Mouse (Mus musculus): ENCODE measurements around the gene Dlg2. TPM values are rescaled to one million over a fixed set of nuclear protein-coding genes. Genes with fewer than 3 reads are reported as not detected.

Gene Dlg2
- total and polyA plus RNA-seq, 3 experiments = 0.72 to 1.9 (median 1.7) TPM

DNA sequence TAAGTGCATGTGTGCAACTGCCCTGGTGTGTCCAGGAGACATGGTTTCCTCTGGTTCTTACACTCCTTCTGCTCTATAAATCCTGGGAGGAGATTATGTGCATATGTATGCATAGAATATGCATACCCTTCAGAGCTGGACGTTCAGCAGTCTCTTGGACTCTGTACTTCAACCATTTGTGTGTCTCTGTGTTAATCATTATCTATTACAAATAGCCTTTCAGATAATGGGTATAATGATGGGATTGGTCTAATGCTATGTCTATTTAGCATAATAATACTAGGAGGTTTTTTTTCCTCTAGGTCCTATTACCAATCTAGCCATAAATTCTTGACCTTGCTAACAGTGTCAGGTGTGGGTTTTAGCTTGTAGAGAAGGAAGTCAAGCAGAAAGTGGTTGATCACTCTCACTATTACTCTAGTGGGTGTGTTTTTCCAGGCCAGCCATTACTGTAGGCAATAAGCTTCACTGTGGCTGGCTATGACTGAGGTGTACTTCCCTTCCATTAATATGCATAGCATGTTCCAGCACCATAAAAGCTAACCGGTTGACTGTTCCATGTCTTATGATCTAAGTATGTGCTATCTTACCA lies 1549.1 kb downstream of the Dlg2 start:
- intact Hi-C loops (cut with DNase I) = loop anchor here (2.0 kb wide), 1 partner anchor 569 kb away; no protein-coding TSS in a partner anchor
- no peaks in the 10 kb centered on the region for H3K36me3 ChIP-seq (ENCODE audit: control insufficient read depth, insufficient read depth, low read length)
- no peak for TF ChIP-seq POLR2A (IDR thresholded peaks at IDR 0.05; ENCODE audit: insufficient read depth, low read depth, low read length)
- no peak for TF ChIP-seq EP300 (IDR thresholded peaks at IDR 0.05; ENCODE audit: insufficient read depth, low read depth, low read length)
- no peak for TF ChIP-seq CTCF (IDR thresholded peaks at IDR 0.05)

DNA sequence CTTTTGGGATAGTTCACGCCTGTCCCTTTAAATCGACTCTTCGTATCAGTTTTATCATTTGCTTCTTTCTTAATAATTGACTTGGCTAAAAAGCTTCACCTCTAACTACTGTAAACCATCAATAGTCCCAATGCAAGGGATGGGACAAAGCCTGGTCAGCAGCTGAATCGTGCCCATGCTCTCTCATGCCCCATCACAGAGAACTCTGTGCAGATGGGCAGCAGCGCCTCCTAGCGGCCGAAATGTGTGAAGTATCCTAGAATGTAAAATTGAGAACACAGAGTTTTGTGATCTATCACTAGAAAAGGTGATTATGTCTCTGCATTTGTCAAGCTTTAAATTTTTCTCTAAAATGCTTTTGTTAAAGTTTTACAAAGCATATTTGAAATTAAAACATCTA lies 1550.6 kb downstream of the Dlg2 start:
- no peak overlapping the region for H3K27ac ChIP-seq
- intact Hi-C loops (cut with DNase I) = loop anchor here (2.0 kb wide), 1 partner anchor 570 kb away; no protein-coding TSS in a partner anchor
- 37% methylated on average over 7 of the region's 7 CpGs for WGBS
- peak in 1 of 2 experiments; percentile 20 for DNase-seq
- H3K4me1 ChIP-seq (ENCODE audit: control insufficient read depth, insufficient read depth, low read length) = no peaks in the 10 kb centered on the region
- TF ChIP-seq EP300 (IDR thresholded peaks at IDR 0.05; ENCODE audit: insufficient read depth, low read depth, low read length) (no peak), CTCF (IDR thresholded peaks at IDR 0.05) (peak; percentile 71)
- no peaks in the 10 kb centered on the region for H3K79me2 ChIP-seq (replicated peaks; ENCODE audit: control insufficient read depth, insufficient read depth, low read length)
- no peak overlapping the region for H3K4me3 ChIP-seq
- no peaks in the 10 kb centered on the region for H3K27me3 ChIP-seq (ENCODE audit: control insufficient read depth, insufficient read depth, low read length)
- no peak overlapping the region for H3K9ac ChIP-seq (ENCODE audit: low read depth, low read length)
- no peaks in the 10 kb centered on the region for H3K36me3 ChIP-seq (ENCODE audit: control insufficient read depth, insufficient read depth, low read length)

More for the DNA sequence above, 1549.1 kb downstream of the Dlg2 start:
- Histone ChIP-seq H3K4me1 (ENCODE audit: control insufficient read depth, insufficient read depth, low read length) (no peaks in the 10 kb centered on the region), H3K4me3 (no peak overlapping the region), H3K27me3 (ENCODE audit: control insufficient read depth, insufficient read depth, low read length) (no peaks in the 10 kb centered on the region), H3K9ac (ENCODE audit: low read depth, low read length) (no peak overlapping the region), H3K79me2 (replicated peaks; ENCODE audit: control insufficient read depth, insufficient read depth, low read length) (no peaks in the 10 kb centered on the region), H3K27ac (no peak overlapping the region)
- DNase-seq = no peak
- 59% methylated on average over 2 of the region's 2 CpGs for WGBS

DNA sequence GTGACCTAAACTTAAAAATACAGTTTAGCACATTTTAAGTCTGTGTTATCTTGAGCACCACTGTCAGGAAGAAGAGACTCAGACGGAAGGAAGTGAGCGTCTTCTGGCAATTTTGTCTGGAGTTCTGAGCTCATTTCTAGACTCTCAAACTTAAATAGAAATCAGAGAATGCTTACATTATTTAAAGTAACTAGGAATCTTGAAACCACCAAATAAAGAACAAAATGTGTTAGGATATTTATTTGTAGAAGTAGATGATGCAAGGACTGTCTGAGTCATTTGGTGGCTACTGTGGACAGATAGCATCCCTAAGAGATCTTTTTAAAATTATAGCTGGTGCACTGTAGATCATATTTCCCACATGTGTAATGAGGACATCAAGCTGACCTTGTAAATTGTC lies 1557.8 kb downstream of the Dlg2 start:
- Histone ChIP-seq H3K27me3 (ENCODE audit: control insufficient read depth, insufficient read depth, low read length) (no peaks in the 10 kb centered on the region), H3K36me3 (ENCODE audit: control insufficient read depth, insufficient read depth, low read length) (no peaks in the 10 kb centered on the region), H3K9ac (ENCODE audit: low read depth, low read length) (no peak overlapping the region), H3K79me2 (replicated peaks; ENCODE audit: control insufficient read depth, insufficient read depth, low read length) (no peaks in the 10 kb centered on the region), H3K4me3 (no peak overlapping the region), H3K27ac (no peak overlapping the region), H3K4me1 (ENCODE audit: control insufficient read depth, insufficient read depth, low read length) (no peaks in the 10 kb centered on the region)
- no peak for TF ChIP-seq POLR2A (IDR thresholded peaks at IDR 0.05; ENCODE audit: insufficient read depth, low read depth, low read length)
- TF ChIP-seq EP300 (IDR thresholded peaks at IDR 0.05; ENCODE audit: insufficient read depth, low read depth, low read length) = no peak
- 57% methylated on average over 2 of the region's 2 CpGs for WGBS
- no peak for DNase-seq
- intact Hi-C loops (cut with DNase I) = no loop called here

DNA sequence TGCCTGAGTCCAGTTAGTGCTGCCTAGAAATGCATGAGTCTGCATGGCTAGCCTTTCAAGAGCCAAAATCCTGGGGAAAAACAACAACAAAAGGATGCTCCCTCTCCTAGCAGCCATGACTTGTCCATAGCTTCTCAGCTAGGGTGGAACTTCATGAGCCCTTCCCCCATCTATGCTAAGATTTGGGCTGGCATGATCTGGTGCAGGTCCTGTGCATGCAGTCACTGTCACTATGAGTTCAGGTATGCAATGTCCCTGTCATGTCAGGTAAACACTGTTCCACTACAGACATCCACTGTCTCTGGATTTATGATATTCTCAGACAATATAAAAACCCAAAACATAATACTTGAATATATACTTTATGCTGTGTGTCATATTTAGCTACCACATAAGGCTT lies 1563.7 kb downstream of the Dlg2 start:
- Histone ChIP-seq H3K9ac (ENCODE audit: low read depth, low read length) (no peak overlapping the region), H3K27ac (no peak overlapping the region), H3K4me3 (no peak overlapping the region), H3K79me2 (replicated peaks; ENCODE audit: control insufficient read depth, insufficient read depth, low read length) (no peaks in the 10 kb centered on the region), H3K4me1 (ENCODE audit: control insufficient read depth, insufficient read depth, low read length) (no peaks in the 10 kb centered on the region), H3K36me3 (ENCODE audit: control insufficient read depth, insufficient read depth, low read length) (no peaks in the 10 kb centered on the region), H3K27me3 (ENCODE audit: control insufficient read depth, insufficient read depth, low read length) (no peaks in the 10 kb centered on the region)
- TF ChIP-seq POLR2A (IDR thresholded peaks at IDR 0.05; ENCODE audit: insufficient read depth, low read depth, low read length) (no peak), EP300 (IDR thresholded peaks at IDR 0.05; ENCODE audit: insufficient read depth, low read depth, low read length) (no peak), CTCF (IDR thresholded peaks at IDR 0.05) (no peak)
- DNase-seq = no peak
- intact Hi-C loops (cut with DNase I) = no loop called here

DNA sequence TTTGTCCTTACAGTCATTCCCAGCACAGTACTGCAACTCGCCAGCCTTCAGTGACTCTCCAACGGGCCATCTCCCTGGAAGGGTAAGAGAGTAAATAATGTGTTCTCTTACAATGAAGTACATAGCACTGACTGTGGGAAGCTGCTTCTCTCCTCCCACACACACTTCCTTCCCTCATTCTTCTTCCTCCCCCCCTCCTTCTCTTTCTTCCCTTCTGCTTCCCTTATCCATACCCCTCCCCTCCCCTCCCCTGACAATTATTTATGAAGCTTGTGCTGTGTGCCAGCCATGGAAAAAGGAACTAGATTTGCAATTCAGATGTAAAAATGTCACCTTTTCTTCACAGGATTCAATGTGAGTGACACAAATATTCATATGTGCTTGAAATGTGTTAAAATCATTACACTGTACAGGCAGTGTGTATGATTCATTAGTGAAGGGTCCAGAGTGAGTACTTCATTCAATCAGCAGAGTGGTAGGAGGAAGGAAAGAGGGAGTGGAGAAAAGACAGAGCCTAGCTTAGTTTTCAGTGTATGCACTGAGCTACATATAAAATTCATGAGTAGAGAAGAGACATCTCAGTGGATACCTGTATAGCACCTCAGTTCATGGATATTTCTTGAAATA lies 1564.4 kb downstream of the Dlg2 start:
- H3K79me2 ChIP-seq (replicated peaks; ENCODE audit: control insufficient read depth, insufficient read depth, low read length) = no peaks in the 10 kb centered on the region
- H3K27me3 ChIP-seq (ENCODE audit: control insufficient read depth, insufficient read depth, low read length) = no peaks in the 10 kb centered on the region
- no peaks in the 10 kb centered on the region for H3K36me3 ChIP-seq (ENCODE audit: control insufficient read depth, insufficient read depth, low read length)
- intact Hi-C loops (cut with DNase I) = no loop called here
- TF ChIP-seq CTCF (IDR thresholded peaks at IDR 0.05) (no peak), EP300 (IDR thresholded peaks at IDR 0.05; ENCODE audit: insufficient read depth, low read depth, low read length) (no peak), POLR2A (IDR thresholded peaks at IDR 0.05; ENCODE audit: insufficient read depth, low read depth, low read length) (no peak)
- 31% methylated on average over 2 of the region's 2 CpGs for WGBS
- H3K4me1 ChIP-seq (ENCODE audit: control insufficient read depth, insufficient read depth, low read length) = no peaks in the 10 kb centered on the region
- DNase-seq = no peak
- no peak overlapping the region for H3K4me3 ChIP-seq
- no peak overlapping the region for H3K27ac ChIP-seq
- no peak overlapping the region for H3K9ac ChIP-seq (ENCODE audit: low read depth, low read length)

DNA sequence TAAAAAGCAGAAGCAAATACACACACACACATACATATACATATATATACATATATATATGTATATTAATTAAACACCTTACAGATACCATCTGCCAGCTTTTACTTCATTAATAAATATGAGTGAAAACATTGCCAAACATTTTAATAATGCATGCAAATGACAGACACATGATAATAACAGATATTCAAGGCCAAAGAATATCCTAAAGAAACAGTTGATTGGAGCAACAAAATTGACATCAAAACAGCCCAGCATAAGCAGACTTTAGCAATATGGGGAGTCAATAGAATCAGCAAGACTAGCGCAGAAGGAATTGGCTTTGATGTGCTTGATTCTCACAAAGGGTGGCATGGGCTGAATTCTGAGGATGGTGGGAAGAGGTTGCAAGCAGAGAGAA lies 1568.5 kb downstream of the Dlg2 start:
- Histone ChIP-seq H3K79me2 (replicated peaks; ENCODE audit: control insufficient read depth, insufficient read depth, low read length) (no peaks in the 10 kb centered on the region), H3K4me1 (ENCODE audit: control insufficient read depth, insufficient read depth, low read length) (no peaks in the 10 kb centered on the region), H3K27ac (no peak overlapping the region), H3K36me3 (ENCODE audit: control insufficient read depth, insufficient read depth, low read length) (no peaks in the 10 kb centered on the region), H3K9ac (ENCODE audit: low read depth, low read length) (no peak overlapping the region), H3K27me3 (ENCODE audit: control insufficient read depth, insufficient read depth, low read length) (no peaks in the 10 kb centered on the region), H3K4me3 (no peak overlapping the region)
- intact Hi-C loops (cut with DNase I) = no loop called here
- TF ChIP-seq EP300 (IDR thresholded peaks at IDR 0.05; ENCODE audit: insufficient read depth, low read depth, low read length) (no peak), CTCF (IDR thresholded peaks at IDR 0.05) (no peak), POLR2A (IDR thresholded peaks at IDR 0.05; ENCODE audit: insufficient read depth, low read depth, low read length) (no peak)
- no peak for DNase-seq
- WGBS = 94% methylated on average over 1 of the region's 1 CpGs
